ENCODE assay signal across 10 mouse cellular contexts in genomic region chr10:128140236-128140952, GRCm38 (mm10). TPM values are rescaled to one million over a fixed set of nuclear protein-coding genes. Genes with fewer than 3 reads are reported as not detected.
A peak's percentile ranks its signal among the peaks of the same experiment; 100 is the strongest.
DNase-seq lines count a peak whose midpoint lies in the region; ATAC-seq and TF ChIP-seq lines count a peak whose summit lies in the region.
"Had no signal": no experiment of that assay in that cellular context is flagged by ENCODE, and none has a peak within 500 bp of the region (broad histone marks: within the 10 kb centered on the region; RNA-seq: fewer than 3 reads in every experiment).

No protein-coding gene starts in this region.

- no peaks in the 10 kb centered on the region for H3K9me3 ChIP-seq in forebrain, embryonic 10.5 days
- H3K9me3 ChIP-seq in forebrain, embryonic 12.5 days: no peaks in the 10 kb centered on the region
- H3K9me3 ChIP-seq in midbrain, embryonic 14.5 days (ENCODE audit: control insufficient read depth, low read length): no peaks in the 10 kb centered on the region
- no peaks in the 10 kb centered on the region for H3K9me3 ChIP-seq in midbrain, embryonic 16.5 days (replicated peaks; ENCODE audit: control insufficient read depth, low read length, poor library complexity, severe bottlenecking)
- no peaks in the 10 kb centered on the region for H3K9me3 ChIP-seq in liver, postnatal 0 days (ENCODE audit: low read length)
- H3K9me3 ChIP-seq: hindbrain, embryonic 15.5 days; neural tube, embryonic 13.5 days had no signal

- peak; percentile 32; the same call in 1 of the 2 replicates for TF ChIP-seq CTCF in bone marrow macrophage, adult 2 months (IDR thresholded peaks at IDR 0.05; ENCODE audit: low read depth, low read length)
- TF ChIP-seq CTCF in liver, postnatal 0 days (IDR thresholded peaks at IDR 0.05; ENCODE audit: low read depth): peak; percentile 90

- H3K9ac ChIP-seq in forebrain, embryonic 12.5 days: no peak overlapping the region
- H3K9ac ChIP-seq in midbrain, embryonic 14.5 days (replicated peaks; ENCODE audit: low read length): no peak overlapping the region
- no peak overlapping the region for H3K9ac ChIP-seq in midbrain, embryonic 16.5 days (ENCODE audit: low read depth, low read length)
- no peak overlapping the region for H3K9ac ChIP-seq in liver, postnatal 0 days (replicated peaks)
- H3K9ac ChIP-seq: hindbrain, embryonic 15.5 days; neural tube, embryonic 13.5 days had no signal

- peaks cover 82% of the 10 kb centered on the region for H3K36me3 ChIP-seq in forebrain, embryonic 10.5 days (replicated peaks)
- peaks cover 36% of the 10 kb centered on the region for H3K36me3 ChIP-seq in forebrain, embryonic 12.5 days (replicated peaks)
- peaks cover 3% of the 10 kb centered on the region; the same call in 1 of the 2 replicates for H3K36me3 ChIP-seq in midbrain, embryonic 14.5 days (ENCODE audit: control insufficient read depth, insufficient read depth, low read length)
- H3K36me3 ChIP-seq in midbrain, embryonic 16.5 days (ENCODE audit: control insufficient read depth, insufficient read depth, low read length): no peaks in the 10 kb centered on the region
- peaks cover 9% of the 10 kb centered on the region; the same call in 1 of the 2 replicates for H3K36me3 ChIP-seq in liver, postnatal 0 days (replicated peaks; ENCODE audit: insufficient read depth, low read length)
- H3K36me3 ChIP-seq: hindbrain, embryonic 15.5 days had no signal

- no peak for TF ChIP-seq EP300 in liver, postnatal 0 days (IDR thresholded peaks at IDR 0.05; ENCODE audit: low read depth)

- H3K27me3 ChIP-seq in forebrain, embryonic 10.5 days (ENCODE audit: poor library complexity, severe bottlenecking): no peaks in the 10 kb centered on the region
- no peaks in the 10 kb centered on the region for H3K27me3 ChIP-seq in forebrain, embryonic 12.5 days
- H3K27me3 ChIP-seq in midbrain, embryonic 14.5 days (ENCODE audit: control insufficient read depth, insufficient read depth, low read length): no peaks in the 10 kb centered on the region
- H3K27me3 ChIP-seq in midbrain, embryonic 16.5 days (ENCODE audit: control insufficient read depth, insufficient read depth, low read depth, low read length): no peaks in the 10 kb centered on the region
- H3K27me3 ChIP-seq in liver, postnatal 0 days (ENCODE audit: insufficient read depth, low read length): no peaks in the 10 kb centered on the region
- H3K27me3 ChIP-seq: hindbrain, embryonic 15.5 days; neural tube, embryonic 13.5 days had no signal

- 72% methylated on average over 12 of the region's 12 CpGs for WGBS in forebrain, embryonic 10.5 days
- WGBS in forebrain, embryonic 12.5 days: 68% methylated on average over 12 of the region's 12 CpGs
- WGBS in midbrain, embryonic 14.5 days: 69% methylated on average over 12 of the region's 12 CpGs
- 70% methylated on average over 12 of the region's 12 CpGs for WGBS in midbrain, embryonic 16.5 days
- whole genome bisulfite sequencing in liver, postnatal 0 days (ENCODE audit: insufficient replicate concordance): 65% methylated on average over 12 of the region's 12 CpGs

- H3K27ac ChIP-seq in forebrain, embryonic 10.5 days: no peak overlapping the region
- H3K27ac ChIP-seq in forebrain, embryonic 12.5 days: no peak overlapping the region
- H3K27ac ChIP-seq in midbrain, embryonic 14.5 days (replicated peaks; ENCODE audit: low read depth, low read length): no peak overlapping the region
- no peak overlapping the region for H3K27ac ChIP-seq in midbrain, embryonic 16.5 days (ENCODE audit: low read length)
- H3K27ac ChIP-seq in bone marrow macrophage, adult 2 months (ENCODE audit: insufficient read depth, low read depth, low read length): no peak overlapping the region
- no peak overlapping the region for H3K27ac ChIP-seq in liver, postnatal 0 days (ENCODE audit: low read depth)
- H3K27ac ChIP-seq: hindbrain, embryonic 15.5 days; neural tube, embryonic 13.5 days had no signal

- TF ChIP-seq POLR2A in bone marrow macrophage, adult 2 months (IDR thresholded peaks at IDR 0.05; ENCODE audit: borderline replicate concordance, low read depth, low read length): no peak

- no peak for ATAC-seq in forebrain, embryonic 12.5 days (ENCODE audit: low FRiP score)
- ATAC-seq in midbrain, embryonic 14.5 days (ENCODE audit: low FRiP score, low TSS enrichment): no peak
- no peak for ATAC-seq in midbrain, embryonic 16.5 days
- peak; percentile 68 for ATAC-seq in erythroid progenitor cell, adult 5-6 weeks (replicated peaks; ENCODE audit: low FRiP score, poor library complexity, severe bottlenecking)
- no peak for ATAC-seq in liver, postnatal 0 days

- no peaks in the 10 kb centered on the region for H3K4me1 ChIP-seq in forebrain, embryonic 10.5 days
- H3K4me1 ChIP-seq in forebrain, embryonic 12.5 days: no peaks in the 10 kb centered on the region
- no peaks in the 10 kb centered on the region for H3K4me1 ChIP-seq in midbrain, embryonic 14.5 days (ENCODE audit: control insufficient read depth, insufficient read depth, low read length)
- no peaks in the 10 kb centered on the region for H3K4me1 ChIP-seq in midbrain, embryonic 16.5 days (ENCODE audit: control insufficient read depth, insufficient read depth, low read length)
- no peaks in the 10 kb centered on the region for H3K4me1 ChIP-seq in bone marrow macrophage, adult 2 months (ENCODE audit: control insufficient read depth, insufficient read depth, low read length)
- no peaks in the 10 kb centered on the region for H3K4me1 ChIP-seq in liver, postnatal 0 days (ENCODE audit: insufficient read depth)
- H3K4me1 ChIP-seq: hindbrain, embryonic 15.5 days; neural tube, embryonic 13.5 days had no signal

- peak; percentile 25 for DNase-seq in forebrain, embryonic 10.5 days (ENCODE audit: extremely low spot score, low spot score)
- peak; percentile 76 for DNase-seq in midbrain, embryonic 14.5 days
- DNase-seq in liver, postnatal 0 days: peak; percentile 65
- peak; percentile 63 to 84 for DNase-seq in spleen, postnatal 4 days (ENCODE audit: low spot score in 2 of 2)

- no peak overlapping the region for H3K4me3 ChIP-seq in forebrain, embryonic 10.5 days
- no peak overlapping the region for H3K4me3 ChIP-seq in forebrain, embryonic 12.5 days (replicated peaks)
- H3K4me3 ChIP-seq in midbrain, embryonic 14.5 days (replicated peaks; ENCODE audit: low read depth, low read length): no peak overlapping the region
- H3K4me3 ChIP-seq in midbrain, embryonic 16.5 days (ENCODE audit: low read depth, low read length): no peak overlapping the region
- H3K4me3 ChIP-seq in bone marrow macrophage, adult 2 months (ENCODE audit: insufficient read depth, low read length): no peak overlapping the region
- no peak overlapping the region for H3K4me3 ChIP-seq in liver, postnatal 0 days (ENCODE audit: low read depth, low read length)
- H3K4me3 ChIP-seq: hindbrain, embryonic 15.5 days; neural tube, embryonic 13.5 days had no signal

- H3K4me2 ChIP-seq in forebrain, embryonic 12.5 days: no peak overlapping the region
- H3K4me2 ChIP-seq in midbrain, embryonic 14.5 days (ENCODE audit: low read length): no peak overlapping the region
- no peak overlapping the region for H3K4me2 ChIP-seq in midbrain, embryonic 16.5 days (ENCODE audit: low read length)
- H3K4me2 ChIP-seq in liver, postnatal 0 days (ENCODE audit: low read depth, low read length): no peak overlapping the region
- H3K4me2 ChIP-seq: hindbrain, embryonic 15.5 days; neural tube, embryonic 13.5 days had no signal

RNA-seq across cellular contexts. Expression of gene Rbms2, which starts 39.7 kb away (rescaled TPM):
- polyA plus RNA-seq in forebrain, embryonic 10.5 days (2016; fragmentation: Nextera tagmentation; extraction: Ambion mirVana): 26.6 and 28.6 TPM in 2 replicates
- 19.2 and 20.3 TPM in 2 replicates for polyA plus RNA-seq in forebrain, embryonic 12.5 days (2016; fragmentation: Nextera tagmentation; extraction: Ambion mirVana)
- 5.0 and 7.1 TPM in 2 replicates for polyA plus RNA-seq in midbrain, embryonic 14.5 days (2014; fragmentation: Nextera tagmentation; extraction: Ambion mirVana)
- 7.0 and 7.8 TPM in 2 replicates for polyA plus RNA-seq in midbrain, embryonic 16.5 days (2015; fragmentation: Nextera tagmentation; extraction: Ambion mirVana)
- polyA plus RNA-seq in bone marrow macrophage, adult 2 months (2012; ENCODE audit: insufficient read depth, insufficient read length, missing spikeins): 39.4 and 39.8 TPM in 2 replicates
- 1.8 and 5.4 TPM in 2 replicates for total RNA-seq in erythroid progenitor cell, adult 5-6 weeks (2015; ENCODE audit: low replicate concordance)
- 7.0 and 7.1 TPM in 2 replicates for total RNA-seq in erythroid progenitor cell, adult 5-6 weeks (2017; ENCODE audit: low replicate concordance)
- polyA plus RNA-seq in liver, postnatal 0 days (2015; fragmentation: Nextera tagmentation; extraction: Ambion mirVana): 4.5 TPM in 2 replicates

RNA-seq across cellular contexts. Expression of gene Baz2a, which starts 49.0 kb away (rescaled TPM):
- polyA plus RNA-seq in forebrain, embryonic 10.5 days (2016; fragmentation: Nextera tagmentation; extraction: Ambion mirVana): 13.5 and 15.2 TPM in 2 replicates
- 14.0 and 14.6 TPM in 2 replicates for polyA plus RNA-seq in forebrain, embryonic 12.5 days (2016; fragmentation: Nextera tagmentation; extraction: Ambion mirVana)
- polyA plus RNA-seq in midbrain, embryonic 14.5 days (2014; fragmentation: Nextera tagmentation; extraction: Ambion mirVana): 14.8 and 19.4 TPM in 2 replicates
- polyA plus RNA-seq in midbrain, embryonic 16.5 days (2015; fragmentation: Nextera tagmentation; extraction: Ambion mirVana): 7.4 and 8.5 TPM in 2 replicates
- polyA plus RNA-seq in bone marrow macrophage, adult 2 months (2012; ENCODE audit: insufficient read depth, insufficient read length, missing spikeins): 49.0 and 52.9 TPM in 2 replicates
- 89.4 and 109 TPM in 2 replicates for total RNA-seq in erythroid progenitor cell, adult 5-6 weeks (2015; ENCODE audit: low replicate concordance)
- 87.9 and 88.6 TPM in 2 replicates for total RNA-seq in erythroid progenitor cell, adult 5-6 weeks (2017; ENCODE audit: low replicate concordance)
- 4.3 and 5.4 TPM in 2 replicates for polyA plus RNA-seq in liver, postnatal 0 days (2015; fragmentation: Nextera tagmentation; extraction: Ambion mirVana)

RNA-seq across cellular contexts. Expression of gene Gls2, which starts 53.9 kb away (rescaled TPM):
- polyA plus RNA-seq in forebrain, embryonic 10.5 days (2016; fragmentation: Nextera tagmentation; extraction: Ambion mirVana): 1.5 and 2.3 TPM in 2 replicates
- polyA plus RNA-seq in forebrain, embryonic 12.5 days (2016; fragmentation: Nextera tagmentation; extraction: Ambion mirVana): 0.94 and 1.3 TPM in 2 replicates
- 0.70 and 1.3 TPM in 2 replicates for polyA plus RNA-seq in midbrain, embryonic 14.5 days (2014; fragmentation: Nextera tagmentation; extraction: Ambion mirVana)
- 1.1 and 1.7 TPM in 2 replicates for polyA plus RNA-seq in midbrain, embryonic 16.5 days (2015; fragmentation: Nextera tagmentation; extraction: Ambion mirVana)
- polyA plus RNA-seq in bone marrow macrophage, adult 2 months (2012; ENCODE audit: insufficient read depth, insufficient read length, missing spikeins): not detected in 2 replicates
- total RNA-seq in erythroid progenitor cell, adult 5-6 weeks (2015; ENCODE audit: low replicate concordance): 12.6 TPM in 1 of 2 replicates, not detected in the other
- total RNA-seq in erythroid progenitor cell, adult 5-6 weeks (2017; ENCODE audit: low replicate concordance): not detected in 2 replicates
- polyA plus RNA-seq in liver, postnatal 0 days (2015; fragmentation: Nextera tagmentation; extraction: Ambion mirVana): 48.8 and 67.3 TPM in 2 replicates

RNA-seq across cellular contexts. Expression of gene Atp5b, which starts 57.3 kb away (rescaled TPM):
- 2,314 and 2,329 TPM in 2 replicates for polyA plus RNA-seq in forebrain, embryonic 10.5 days (2016; fragmentation: Nextera tagmentation; extraction: Ambion mirVana)
- polyA plus RNA-seq in forebrain, embryonic 12.5 days (2016; fragmentation: Nextera tagmentation; extraction: Ambion mirVana): 2,091 and 2,135 TPM in 2 replicates
- polyA plus RNA-seq in midbrain, embryonic 14.5 days (2014; fragmentation: Nextera tagmentation; extraction: Ambion mirVana): 1,898 and 2,035 TPM in 2 replicates
- polyA plus RNA-seq in midbrain, embryonic 16.5 days (2015; fragmentation: Nextera tagmentation; extraction: Ambion mirVana): 2,034 and 2,090 TPM in 2 replicates
- polyA plus RNA-seq in bone marrow macrophage, adult 2 months (2012; ENCODE audit: insufficient read depth, insufficient read length, missing spikeins): 483 and 528 TPM in 2 replicates
- total RNA-seq in erythroid progenitor cell, adult 5-6 weeks (2015; ENCODE audit: low replicate concordance): 755 and 881 TPM in 2 replicates
- total RNA-seq in erythroid progenitor cell, adult 5-6 weeks (2017; ENCODE audit: low replicate concordance): 598 and 1,019 TPM in 2 replicates
- 1,808 and 1,865 TPM in 2 replicates for polyA plus RNA-seq in liver, postnatal 0 days (2015; fragmentation: Nextera tagmentation; extraction: Ambion mirVana)

Comparison
In these comparisons a context has a peak if more than half of its experiments do, and no peak if none do; other contexts are left out.
1. DNase-seq: peak in every context shown above with its lines; median percentile 76 in midbrain, embryonic 14.5 days; 74 in spleen, postnatal 4 days; 65 in liver, postnatal 0 days; 25 in forebrain, embryonic 10.5 days.
2. RNA of gene Gls2, which starts 53.9 kb away (polyA plus RNA-seq): 48.8 to 67.3 TPM in liver, postnatal 0 days; 1.1 to 1.7 TPM in midbrain, embryonic 16.5 days, 1.5 to 2.3 TPM in forebrain, embryonic 10.5 days, 0.94 to 1.3 TPM in forebrain, embryonic 12.5 days, 0.70 to 1.3 TPM in midbrain, embryonic 14.5 days and not detected in bone marrow macrophage, adult 2 months; every median in the first group is over 10 times any median in the second.